Mouse (Mus musculus): Measurements from ENCODE around the gene Dgkd. TPM values are rescaled to one million over a fixed set of nuclear protein-coding genes. Genes with fewer than 3 reads are reported as not detected.

Dgkd gene
- polyA plus RNA-seq, 1 experiment from 2014 or later = 46.3 TPM

- peaks cover 3% of the 10 kb centered on the region for H3K36me3 ChIP-seq (ENCODE audit: control insufficient read depth, insufficient read depth, low read length)
- H3K27ac ChIP-seq (ENCODE audit: low read depth, low read length) = no peak overlapping the region
- H3K9ac ChIP-seq (ENCODE audit: low read length) = no peak overlapping the region
- DNase-seq (ENCODE audit: low spot score) (no peak), ATAC-seq (replicated peaks; ENCODE audit: low FRiP score) (no peak)
- H3K9me3 ChIP-seq (ENCODE audit: control insufficient read depth, low read length) = no peaks in the 10 kb centered on the region
- WGBS = 97% methylated on average over 4 of the region's 4 CpGs
- no peaks in the 10 kb centered on the region for H3K4me1 ChIP-seq (replicated peaks; ENCODE audit: control insufficient read depth, insufficient read depth, low read length)
- H3K4me3 ChIP-seq (ENCODE audit: low read depth, low read length) = no peak overlapping the region
- no peaks in the 10 kb centered on the region for H3K27me3 ChIP-seq (ENCODE audit: control insufficient read depth, insufficient read depth, low read length)
- H3K4me2 ChIP-seq (ENCODE audit: low read depth, low read length, severe bottlenecking) = no peak overlapping the region
Measured at GRCm38 (mm10) chr1:87970381-87970780, 117.3 kb downstream of the Dgkd start.

DNA sequence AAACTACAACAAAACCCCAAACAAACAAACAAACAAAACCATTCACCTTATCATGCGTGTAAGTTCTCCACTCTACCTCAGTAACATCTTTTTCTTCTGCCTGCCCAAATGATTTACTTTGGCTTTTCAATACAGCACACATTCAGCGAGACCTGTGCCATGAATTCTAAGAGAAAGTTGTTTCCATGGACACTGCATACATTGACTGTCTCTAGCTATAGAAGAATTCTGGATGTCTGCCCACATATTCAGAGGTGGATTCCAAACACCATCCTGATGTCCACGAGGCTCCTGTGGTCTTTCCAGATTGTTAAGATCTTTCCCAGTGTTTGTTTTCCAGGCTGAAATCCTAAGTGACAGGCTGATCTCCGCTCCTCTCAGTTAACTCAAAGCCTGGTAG, 129.2 kb downstream of the Dgkd start:
- ATAC-seq (replicated peaks; ENCODE audit: low FRiP score) (no peak), DNase-seq (ENCODE audit: low spot score) (no peak)
- Histone ChIP-seq H3K9ac (ENCODE audit: low read length) (no peak overlapping the region), H3K27ac (ENCODE audit: low read depth, low read length) (no peak overlapping the region), H3K27me3 (ENCODE audit: control insufficient read depth, insufficient read depth, low read length) (no peaks in the 10 kb centered on the region), H3K9me3 (ENCODE audit: control insufficient read depth, low read length) (no peaks in the 10 kb centered on the region), H3K4me2 (ENCODE audit: low read depth, low read length, severe bottlenecking) (no peak overlapping the region), H3K36me3 (ENCODE audit: control insufficient read depth, insufficient read depth, low read length) (peaks cover 2% of the 10 kb centered on the region; the same call in 1 of the 2 replicates), H3K4me3 (ENCODE audit: low read depth, low read length) (no peak overlapping the region), H3K4me1 (replicated peaks; ENCODE audit: control insufficient read depth, insufficient read depth, low read length) (no peaks in the 10 kb centered on the region)
- 86% methylated on average over 4 of the region's 4 CpGs for WGBS

- Histone ChIP-seq H3K9me3 (ENCODE audit: control insufficient read depth, low read length) (no peaks in the 10 kb centered on the region), H3K27ac (ENCODE audit: low read depth, low read length) (no peak overlapping the region), H3K4me1 (replicated peaks; ENCODE audit: control insufficient read depth, insufficient read depth, low read length) (no peaks in the 10 kb centered on the region), H3K4me3 (ENCODE audit: low read depth, low read length) (no peak overlapping the region), H3K36me3 (ENCODE audit: control insufficient read depth, insufficient read depth, low read length) (peaks cover 12% of the 10 kb centered on the region; the same call in 1 of the 2 replicates), H3K27me3 (ENCODE audit: control insufficient read depth, insufficient read depth, low read length) (no peaks in the 10 kb centered on the region), H3K4me2 (ENCODE audit: low read depth, low read length, severe bottlenecking) (no peak overlapping the region), H3K9ac (ENCODE audit: low read length) (no peak overlapping the region)
- ATAC-seq (replicated peaks; ENCODE audit: low FRiP score) = no peak
- DNase-seq (ENCODE audit: low spot score) = no peak
- 85% methylated on average over 2 of the region's 2 CpGs for WGBS
Measured at GRCm38 (mm10) chr1:87992716-87993115, 139.6 kb downstream of the Dgkd start.

Other genes starting within 250 kb of the Dgkd start
- gene Inpp5d, start 233.0 kb upstream of the Dgkd start, polyA plus RNA-seq (2014; fragmentation: Nextera tagmentation; extraction: Ambion mirVana) = 3.6 and 5.0 TPM in 2 replicates
- gene Atg16l1, start 97.4 kb upstream of the Dgkd start, polyA plus RNA-seq (2014; fragmentation: Nextera tagmentation; extraction: Ambion mirVana) = 37.8 and 40.6 TPM in 2 replicates
- 2.3 and 2.7 TPM in 2 replicates for gene Sag, start 49.6 kb upstream of the Dgkd start, polyA plus RNA-seq (2014; fragmentation: Nextera tagmentation; extraction: Ambion mirVana)
- gene Usp40, start 155.3 kb downstream of the Dgkd start, polyA plus RNA-seq (2014; fragmentation: Nextera tagmentation; extraction: Ambion mirVana) = 34.3 and 37.9 TPM in 2 replicates
- gene Ugt1a10, start 202.1 kb downstream of the Dgkd start, polyA plus RNA-seq (2014; fragmentation: Nextera tagmentation; extraction: Ambion mirVana) = not detected in 2 replicates
- not detected in 2 replicates for gene Ugt1a9, start 217.5 kb downstream of the Dgkd start, polyA plus RNA-seq (2014; fragmentation: Nextera tagmentation; extraction: Ambion mirVana)
- not detected in 2 replicates for gene Ugt1a8, start 234.5 kb downstream of the Dgkd start, polyA plus RNA-seq (2014; fragmentation: Nextera tagmentation; extraction: Ambion mirVana)
- gene Ugt1a7c, start 241.8 kb downstream of the Dgkd start, polyA plus RNA-seq (2014; fragmentation: Nextera tagmentation; extraction: Ambion mirVana) = 0.44 and 0.72 TPM in 2 replicates
- gene Ugt1a6b, start 250.0 kb downstream of the Dgkd start, polyA plus RNA-seq (2014; fragmentation: Nextera tagmentation; extraction: Ambion mirVana) = not detected in 2 replicates

All from forebrain, embryonic 11.5 days (tissue).